Mouse (Mus musculus) myocyte (in vitro differentiated cells): ENCODE data around the gene Cd38. TPM values are rescaled to one million over a fixed set of nuclear protein-coding genes. Genes with fewer than 3 reads are reported as not detected.

Source experiments
- H3K27me3 ChIP-seq: one replicate; pipeline ENCODE4 v1.6.1; 2011; ENCODE audit not compliant: control insufficient read depth, insufficient read depth, insufficient read length
- H3K36me3 ChIP-seq: one replicate; pipeline ENCODE4 v1.6.1; 2011; ENCODE audit not compliant: control insufficient read depth, insufficient read depth
- H3K4me2 ChIP-seq: one replicate; pipeline ENCODE4 v1.6.1; 2011; ENCODE audit warnings: low read depth, control low read depth
- H3K4me3 ChIP-seq: one replicate; pipeline ENCODE4 v1.5.1; 2011; ENCODE audit warnings: mild to moderate bottlenecking, control low read depth, moderate library complexity
- H3K79me2 ChIP-seq: one replicate; pipeline ENCODE4 v1.6.1; 2011; ENCODE audit not compliant: control insufficient read depth, insufficient read depth
- H3ac ChIP-seq: one replicate; pipeline ENCODE4 v1.6.1; 2011; ENCODE audit not compliant: control insufficient read depth, insufficient read length
- CEBPB ChIP-seq: IDR thresholded peaks from 2 replicates; pipeline ENCODE4 v1.6.1; 2011; ENCODE audit warnings: mild to moderate bottlenecking, moderate library complexity; ENCODE audit not compliant: poor library complexity, insufficient read depth, severe bottlenecking
- E2F4 ChIP-seq: IDR thresholded peaks from one replicate; pipeline ENCODE4 v1.6.1; 2011; ENCODE audit warnings: mild to moderate bottlenecking, control low read depth, moderate library complexity; ENCODE audit not compliant: insufficient read depth
- MAX ChIP-seq: IDR thresholded peaks from one replicate; pipeline ENCODE4 v1.6.1; 2011; ENCODE audit warnings: low read depth, mild to moderate bottlenecking, control low read depth
- MYOD1 ChIP-seq, 3 experiments: IDR thresholded peaks; one replicate each; pipeline ENCODE4 v1.6.1; 2011; ENCODE audit warnings: control low read depth in 2 of 3, low read depth in 2 of 3, mild to moderate bottlenecking in 2 of 3, moderate library complexity in 1 of 3; ENCODE audit not compliant: insufficient read length in 2 of 3, control insufficient read depth in 1 of 3
- MYOG ChIP-seq, 3 experiments: IDR thresholded peaks; one replicate each; pipeline ENCODE4 v1.6.1; 2011; ENCODE audit warnings: control low read depth in 2 of 3, low read depth in 2 of 3, mild to moderate bottlenecking in 2 of 3; ENCODE audit not compliant: insufficient read length in 2 of 3, control insufficient read depth in 1 of 3, insufficient read depth in 1 of 3
- POLR2A ChIP-seq: IDR thresholded peaks from one replicate; pipeline ENCODE4 v1.6.1; 2011; ENCODE audit warnings: low read depth, mild to moderate bottlenecking, control low read depth, moderate library complexity; ENCODE audit not compliant: insufficient read length
- POLR2AphosphoS2 ChIP-seq: IDR thresholded peaks from one replicate; pipeline ENCODE4 v1.6.1; 2011; ENCODE audit warnings: low read depth, control low read depth; ENCODE audit not compliant: insufficient read length
- REST ChIP-seq: IDR thresholded peaks from one replicate; pipeline ENCODE4 v1.6.1; 2011; ENCODE audit warnings: mild to moderate bottlenecking, control low read depth, moderate library complexity; ENCODE audit not compliant: insufficient read depth, insufficient read length
- SRF ChIP-seq: IDR thresholded peaks from one replicate; pipeline ENCODE4 v1.6.1; 2011; ENCODE audit warnings: low read depth; ENCODE audit not compliant: control insufficient read depth, insufficient read length
- TCF12 ChIP-seq: IDR thresholded peaks from one replicate; pipeline ENCODE4 v1.6.1; 2011; ENCODE audit warnings: mild to moderate bottlenecking, control low read depth; ENCODE audit not compliant: poor library complexity, insufficient read depth, severe bottlenecking
- TCF3 ChIP-seq: IDR thresholded peaks from one replicate; pipeline ENCODE4 v1.6.1; 2011; ENCODE audit warnings: low read depth, control low read depth; ENCODE audit not compliant: insufficient read length
- USF1 ChIP-seq: IDR thresholded peaks from one replicate; pipeline ENCODE4 v1.6.1; 2011; ENCODE audit warnings: low read depth, mild to moderate bottlenecking, control low read depth, moderate library complexity
- polyA plus RNA-seq: library from polyadenylated mRNA; unstranded; fragments of >200 nt; fragmentation: generic; extraction: Trizol; gene quantifications from one replicate; pipeline ENCODE4 v1.2.1, GENCODE M21; 2012; ENCODE audit warnings: missing spikeins

The Cd38 gene
- polyA plus RNA-seq, 1 experiment: 0.10 TPM

DNA sequence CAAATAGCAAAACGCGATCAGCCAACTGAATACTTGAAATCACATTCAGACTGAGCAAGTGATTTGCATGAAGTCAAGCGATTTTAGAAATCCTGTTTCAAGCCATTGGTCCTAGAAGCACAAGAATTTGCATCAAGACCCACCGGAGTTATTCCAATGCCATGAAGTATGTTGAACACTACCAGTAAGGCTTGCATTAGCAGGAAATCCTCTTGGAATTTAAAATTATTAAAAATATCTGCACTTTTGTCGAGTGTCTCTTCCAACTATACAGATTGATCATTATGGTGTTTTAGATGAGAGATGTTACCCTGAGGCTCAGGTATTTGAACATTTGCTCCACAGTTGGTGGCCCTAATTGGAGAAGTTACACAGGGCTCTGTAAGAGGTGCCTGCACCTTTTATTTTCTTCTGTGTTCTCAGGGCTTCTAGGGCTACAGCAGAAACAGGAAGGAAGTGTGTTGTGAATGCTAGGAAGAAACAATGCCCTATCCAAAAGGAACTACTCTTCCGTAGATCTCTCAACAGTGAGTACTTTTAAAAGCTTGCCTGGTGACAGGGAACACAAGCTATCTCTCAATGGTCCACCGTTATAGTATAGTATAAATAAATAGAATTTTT, 14.4 kb upstream of the Cd38 start:
- no peak overlapping the region for H3ac ChIP-seq
- no peak overlapping the region for H3K4me2 ChIP-seq
- H3K79me2 ChIP-seq: no peaks in the 10 kb centered on the region
- no peaks in the 10 kb centered on the region for H3K27me3 ChIP-seq
- H3K36me3 ChIP-seq: no peaks in the 10 kb centered on the region
- no peak overlapping the region for H3K4me3 ChIP-seq
- TF ChIP-seq MYOG (IDR thresholded peaks at IDR 0.05; ENCODE audit: control insufficient read depth in 1 of 3, insufficient read depth in 1 of 3, insufficient read length in 2 of 3, low read depth in 2 of 3) (no peak), CEBPB (no peak), USF1 (no peak), E2F4 (no peak), REST (no peak), SRF (no peak), POLR2A (no peak), TCF12 (no peak), MAX (no peak), POLR2AphosphoS2 (no peak), TCF3 (no peak), MYOD1 (IDR thresholded peaks at IDR 0.05; ENCODE audit: control insufficient read depth in 1 of 3, insufficient read length in 2 of 3, low read depth in 2 of 3) (no peak)

DNA sequence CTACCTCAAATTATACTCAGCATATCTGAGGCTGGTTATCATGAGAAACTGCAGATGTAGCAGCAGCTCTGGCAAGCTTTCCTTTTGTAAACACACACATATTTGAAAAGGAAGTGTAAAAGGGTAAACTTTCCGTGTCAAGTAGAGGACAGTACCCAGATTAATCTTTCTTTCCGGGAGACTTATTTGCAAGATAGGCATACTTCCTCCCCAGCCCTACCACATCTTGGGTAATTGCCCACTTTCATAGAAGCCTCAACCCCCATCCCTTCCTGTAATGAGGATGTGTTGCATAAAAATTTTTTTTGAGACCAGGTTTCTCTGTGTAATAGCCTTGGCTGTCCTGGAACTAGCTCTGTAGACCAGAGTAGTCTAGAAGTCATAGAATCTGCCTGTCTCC, 12.6 kb upstream of the Cd38 start:
- H3K4me2 ChIP-seq: no peak overlapping the region
- H3K27me3 ChIP-seq: peaks cover 7% of the 10 kb centered on the region
- no peaks in the 10 kb centered on the region for H3K79me2 ChIP-seq
- no peak overlapping the region for H3K4me3 ChIP-seq
- no peak for TF ChIP-seq MYOG (IDR thresholded peaks at IDR 0.05; ENCODE audit: control insufficient read depth in 1 of 3, insufficient read depth in 1 of 3, insufficient read length in 2 of 3, low read depth in 2 of 3)
- no peak for TF ChIP-seq E2F4
- no peak for TF ChIP-seq SRF
- TF ChIP-seq USF1: no peak
- TF ChIP-seq MYOD1 (IDR thresholded peaks at IDR 0.05; ENCODE audit: control insufficient read depth in 1 of 3, insufficient read length in 2 of 3, low read depth in 2 of 3): no peak
- no peak for TF ChIP-seq CEBPB
- no peak for TF ChIP-seq TCF3
- no peak for TF ChIP-seq TCF12
- no peak for TF ChIP-seq POLR2AphosphoS2
- TF ChIP-seq REST: no peak
- TF ChIP-seq MAX: no peak
- no peak for TF ChIP-seq POLR2A
- no peak overlapping the region for H3ac ChIP-seq
- H3K36me3 ChIP-seq: no peaks in the 10 kb centered on the region

DNA sequence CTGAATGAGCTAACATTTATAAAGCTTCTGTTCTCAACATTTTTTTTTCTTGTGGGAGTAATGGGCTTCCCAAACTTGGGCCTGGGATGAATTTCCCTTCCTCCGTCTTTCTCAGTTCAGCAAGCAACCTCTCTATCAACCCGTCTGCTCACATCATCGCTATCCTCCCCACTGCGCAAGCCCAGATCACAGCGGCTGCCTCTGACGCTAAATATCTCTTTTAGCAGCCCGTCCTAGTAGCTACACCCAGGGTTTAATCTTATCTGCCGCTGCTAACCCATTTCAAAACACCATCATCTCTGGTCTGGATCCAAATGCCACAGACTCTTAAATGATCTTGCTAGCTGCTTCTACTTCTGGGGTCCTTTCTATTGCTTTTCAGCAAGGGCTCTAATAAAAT, 8.7 kb upstream of the Cd38 start:
- Histone ChIP-seq H3K79me2 (no peaks in the 10 kb centered on the region), H3K4me3 (no peak overlapping the region), H3K27me3 (peaks cover 7% of the 10 kb centered on the region), H3K4me2 (no peak overlapping the region), H3ac (no peak overlapping the region), H3K36me3 (no peaks in the 10 kb centered on the region)
- TF ChIP-seq SRF (no peak), E2F4 (no peak), TCF12 (no peak), REST (no peak), MAX (no peak), POLR2A (no peak), USF1 (no peak), POLR2AphosphoS2 (no peak), MYOG (IDR thresholded peaks at IDR 0.05; ENCODE audit: control insufficient read depth in 1 of 3, insufficient read depth in 1 of 3, insufficient read length in 2 of 3, low read depth in 2 of 3) (no peak), CEBPB (no peak), TCF3 (no peak), MYOD1 (IDR thresholded peaks at IDR 0.05; ENCODE audit: control insufficient read depth in 1 of 3, insufficient read length in 2 of 3, low read depth in 2 of 3) (no peak)

DNA sequence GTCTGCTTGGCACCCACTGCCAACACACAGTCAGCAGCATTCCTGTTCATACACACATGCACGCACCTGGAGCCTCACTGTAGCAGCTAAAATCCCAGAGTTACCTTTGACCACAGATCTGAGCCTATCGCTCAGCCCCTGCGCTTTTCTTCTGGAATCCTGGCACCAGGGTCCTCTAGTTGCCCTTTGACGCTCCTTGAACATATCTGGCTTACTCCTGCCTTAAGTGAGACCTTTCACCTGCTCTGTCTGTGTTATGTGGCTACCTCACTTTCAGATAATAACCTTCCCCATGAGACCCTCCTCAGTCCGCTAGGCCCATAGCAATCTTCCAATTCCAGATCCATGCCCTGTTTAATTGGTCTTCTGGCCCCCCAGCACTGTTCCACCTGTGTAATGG, 8.3 kb upstream of the Cd38 start:
- Histone ChIP-seq H3K4me2 (no peak overlapping the region), H3K36me3 (no peaks in the 10 kb centered on the region), H3ac (no peak overlapping the region), H3K27me3 (peaks cover 7% of the 10 kb centered on the region), H3K79me2 (no peaks in the 10 kb centered on the region), H3K4me3 (no peak overlapping the region)
- TF ChIP-seq POLR2AphosphoS2 (no peak), TCF3 (no peak), TCF12 (no peak), E2F4 (no peak), MYOD1 (IDR thresholded peaks at IDR 0.05; ENCODE audit: control insufficient read depth in 1 of 3, insufficient read length in 2 of 3, low read depth in 2 of 3) (no peak), SRF (no peak), REST (no peak), CEBPB (no peak)
